Mouse (Mus musculus): ENCODE data around the gene Chmp1a.
"Not testable (repeated sequence)": the region's sequence is repeated elsewhere in the genome, so short reads cannot be mapped to it uniquely, and the experiment has no call there.

Gene Chmp1a

GRCm38 (mm10) chr8:123212321-123213117 lies at the start of gene Chmp1a, which contains the start of gene Spata33:
TSS of gene Chmp1a (minus strand) at chr8:123212763.
TSS of gene Spata33 (plus strand) at chr8:123212832.
- peak; percentile 90 for DNase-seq

- not testable (repeated sequence) for DNase-seq
Measured at GRCm38 (mm10) chr8:123257593-123257992, 45.0 kb upstream of the Chmp1a start.

GRCm38 (mm10) chr8:123257114-123257513 lies 44.6 kb upstream of the Chmp1a start:
- DNase-seq: no peak

- no peak for DNase-seq
Measured at GRCm38 (mm10) chr8:123255170-123255569, 42.6 kb upstream of the Chmp1a start.

- DNase-seq: peak; percentile 79
Measured at GRCm38 (mm10) chr8:123254099-123254885, 41.7 kb upstream of the Chmp1a start, which contains the start of the genes Zfp276 and Vps9d1. TSS of gene Zfp276 (plus strand) at chr8:123254195. TSS of gene Vps9d1 (minus strand) at chr8:123254348.

GRCm38 (mm10) chr8:123253451-123254098 lies 41.0 kb upstream of the Chmp1a start:
- no peak for DNase-seq

- no peak for DNase-seq
Measured at GRCm38 (mm10) chr8:123252925-123253324, 40.4 kb upstream of the Chmp1a start.

GRCm38 (mm10) chr8:123250940-123251339 lies 38.4 kb upstream of the Chmp1a start:
- DNase-seq: no peak

- no peak for DNase-seq
Measured at GRCm38 (mm10) chr8:123248596-123248995, 36.0 kb upstream of the Chmp1a start.

- DNase-seq: no peak
Measured at GRCm38 (mm10) chr8:123247748-123248147, 35.2 kb upstream of the Chmp1a start.

GRCm38 (mm10) chr8:123245543-123245942 lies 33.0 kb upstream of the Chmp1a start:
- no peak for DNase-seq

GRCm38 (mm10) chr8:123244382-123244781 lies 31.8 kb upstream of the Chmp1a start:
- DNase-seq: no peak

GRCm38 (mm10) chr8:123243053-123243452 lies 30.5 kb upstream of the Chmp1a start:
- no peak for DNase-seq

- DNase-seq: no peak
Measured at GRCm38 (mm10) chr8:123242107-123242923, 29.8 kb upstream of the Chmp1a start.

GRCm38 (mm10) chr8:123239398-123239797 lies 26.8 kb upstream of the Chmp1a start:
- no peak for DNase-seq

GRCm38 (mm10) chr8:123235520-123236497 lies 23.2 kb upstream of the Chmp1a start, which contains the start of gene Spata2l:
TSS of gene Spata2l (minus strand) at chr8:123236233.
- DNase-seq: peak; percentile 87

GRCm38 (mm10) chr8:123234918-123235519 lies 22.5 kb upstream of the Chmp1a start:
- peak; percentile 74 for DNase-seq

- no peak for DNase-seq
Measured at GRCm38 (mm10) chr8:123233760-123234159, 21.2 kb upstream of the Chmp1a start.

- no peak for DNase-seq
Measured at GRCm38 (mm10) chr8:123233300-123233699, 20.7 kb upstream of the Chmp1a start.

- DNase-seq: no peak
Measured at GRCm38 (mm10) chr8:123232553-123232952, 20.0 kb upstream of the Chmp1a start.

Measured in cerebellum, adult 9-11 months (tissue).